Mouse (Mus musculus) left cerebral cortex, adult 11 months (tissue): ENCODE results near the gene Fah.

ENCODE experiments used
- DNase-seq: peaks from one replicate; pipeline ENCODE4 v3.0.0; 2022; ENCODE audit warnings: low spot score

Fah gene

DNA sequence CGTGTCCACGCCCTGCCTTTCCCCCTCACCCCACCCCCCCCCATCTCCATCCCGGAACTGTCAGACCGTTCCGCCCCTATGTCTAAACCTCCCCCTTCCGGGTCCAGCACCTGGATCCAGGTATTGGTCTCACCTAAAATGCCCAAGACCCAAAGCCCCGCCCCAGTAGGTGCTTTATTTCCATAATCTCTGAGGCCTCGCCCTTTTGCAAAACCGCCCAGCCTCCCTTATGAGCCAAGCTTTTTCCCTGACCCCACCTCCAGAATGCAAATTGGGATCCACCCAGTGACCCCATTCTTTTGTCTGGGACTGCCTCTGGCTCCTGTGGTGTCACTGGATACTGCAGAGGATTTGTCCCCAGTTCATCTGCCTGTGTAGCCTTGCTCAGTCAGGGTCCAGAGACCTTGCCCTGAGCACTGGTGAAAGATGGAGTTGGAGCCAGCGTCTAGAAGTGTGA is at the start of gene Fah:
Gene Fah, minus strand, starts transcription at position 430 of the 457 bp plus-strand sequence.
- DNase-seq: peak; percentile 22

DNA sequence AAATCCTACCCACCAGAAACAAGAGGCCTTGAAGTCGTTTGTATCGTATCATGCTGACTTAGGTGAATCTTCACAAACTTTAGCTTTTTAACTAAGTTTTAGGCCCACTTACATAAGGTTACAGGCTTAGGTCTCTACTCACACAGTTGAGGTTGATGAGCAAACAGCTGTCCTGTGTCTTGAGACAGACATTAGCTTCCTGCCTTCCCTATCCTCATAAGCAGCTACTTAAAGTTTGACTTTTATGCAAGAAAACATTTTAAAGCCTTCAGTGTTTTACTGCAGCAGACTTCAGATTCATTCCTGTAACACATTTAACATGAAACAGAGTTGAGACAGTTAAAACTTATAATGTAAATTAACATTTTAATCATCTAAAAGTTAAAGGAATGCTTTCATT is 46.2 kb upstream of the Fah start:
- DNase-seq: no peak

- no peak for DNase-seq
These were observed 45.4 kb upstream of the Fah start for GRCm38 (mm10) chr7:84651987-84652321.

GRCm38 (mm10) chr7:84651303-84651986 is 44.9 kb upstream of the Fah start:
- DNase-seq: no peak

- DNase-seq: no peak
These were observed 42.5 kb upstream of the Fah start for GRCm38 (mm10) chr7:84649016-84649415.

DNA sequence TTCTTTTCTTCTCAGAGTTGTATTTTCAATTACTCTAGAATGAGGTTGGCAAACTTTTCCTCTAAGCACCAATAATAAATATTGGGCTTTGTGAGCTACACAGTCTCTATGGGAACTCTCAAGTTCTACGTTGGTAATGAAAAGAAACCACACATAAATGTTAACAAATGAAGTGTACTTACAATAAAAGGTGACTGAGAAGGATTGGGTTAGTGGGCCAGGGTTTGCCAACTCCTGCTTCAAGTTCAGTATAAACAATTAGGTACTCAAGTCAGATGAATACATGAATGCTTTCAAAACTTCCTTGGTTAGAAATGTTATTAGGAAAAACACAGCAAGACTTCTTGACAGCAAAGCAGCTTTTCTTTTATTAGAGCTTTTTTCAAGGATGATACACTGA is 39.7 kb upstream of the Fah start:
- no peak for DNase-seq

- no peak for DNase-seq
These were observed 36.9 kb upstream of the Fah start for GRCm38 (mm10) chr7:84643270-84643998.

GRCm38 (mm10) chr7:84642159-84642928 is 35.8 kb upstream of the Fah start:
- no peak for DNase-seq

GRCm38 (mm10) chr7:84636939-84637338 is 30.4 kb upstream of the Fah start:
- no peak for DNase-seq

DNA sequence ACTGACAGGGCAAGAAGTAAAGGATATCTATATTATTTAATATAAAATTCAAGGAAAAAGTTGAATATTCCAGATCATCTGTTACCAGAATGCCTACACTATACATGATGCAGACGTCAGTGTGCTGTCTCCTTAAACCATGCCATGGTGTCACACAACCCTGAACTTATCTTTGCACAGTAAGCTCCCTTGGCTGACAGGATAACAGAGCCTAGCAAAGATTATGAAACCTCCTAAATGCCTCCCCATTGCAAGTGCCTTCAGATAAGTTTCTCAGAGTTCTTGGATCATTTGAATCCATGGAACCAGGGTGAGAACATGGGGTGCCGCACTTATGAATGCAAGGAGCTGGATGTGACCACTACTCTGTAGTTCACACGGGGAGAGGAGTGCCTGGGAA is 25.4 kb upstream of the Fah start:
- no peak for DNase-seq

DNA sequence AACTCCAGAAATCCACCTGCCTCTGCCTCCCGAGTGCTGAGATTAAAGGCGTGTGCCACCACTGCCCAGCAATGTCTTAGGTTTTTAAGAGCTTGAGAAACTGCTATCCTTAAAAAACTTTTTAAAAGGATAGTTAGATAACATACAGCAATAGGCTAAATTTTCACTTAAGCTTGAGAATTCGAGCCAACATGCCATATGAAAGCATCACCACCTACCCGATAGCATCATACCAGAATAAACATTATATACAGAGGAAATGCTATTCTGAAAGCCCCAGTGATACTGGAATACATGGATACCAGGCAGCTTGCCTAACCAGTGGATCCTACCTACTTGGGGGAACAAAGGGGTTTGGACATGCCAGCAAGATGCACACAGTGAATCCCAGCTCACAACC is 17.2 kb upstream of the Fah start:
- DNase-seq: no peak

- no peak for DNase-seq
These were observed 14.4 kb upstream of the Fah start for GRCm38 (mm10) chr7:84620956-84621355.

GRCm38 (mm10) chr7:84618951-84619350 is 12.4 kb upstream of the Fah start:
- DNase-seq: no peak

GRCm38 (mm10) chr7:84612445-84612844 is 5.9 kb upstream of the Fah start:
- no peak for DNase-seq

DNA sequence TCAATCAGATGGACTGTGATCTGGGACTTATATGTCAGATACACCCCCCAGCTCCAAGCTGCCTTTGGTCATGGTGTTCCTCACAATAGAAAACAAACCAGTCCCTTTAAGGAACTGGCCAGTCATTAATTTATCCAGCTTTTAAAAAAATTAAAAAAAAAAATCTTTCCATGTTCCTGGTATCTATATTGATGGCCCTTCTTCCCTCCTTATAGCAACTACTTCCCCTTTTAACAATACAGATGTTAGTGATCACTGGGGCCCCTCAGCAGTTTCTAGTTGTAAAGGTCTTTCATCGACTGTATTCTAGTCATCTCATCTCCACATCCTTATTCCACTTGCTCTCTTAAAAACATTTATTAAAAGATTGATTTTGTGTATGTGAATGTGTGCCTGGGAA is 5.1 kb upstream of the Fah start:
- no peak for DNase-seq

- DNase-seq: peak; percentile 66
These were observed 724 bp downstream of the Fah start for GRCm38 (mm10) chr7:84605704-84606292.

DNA sequence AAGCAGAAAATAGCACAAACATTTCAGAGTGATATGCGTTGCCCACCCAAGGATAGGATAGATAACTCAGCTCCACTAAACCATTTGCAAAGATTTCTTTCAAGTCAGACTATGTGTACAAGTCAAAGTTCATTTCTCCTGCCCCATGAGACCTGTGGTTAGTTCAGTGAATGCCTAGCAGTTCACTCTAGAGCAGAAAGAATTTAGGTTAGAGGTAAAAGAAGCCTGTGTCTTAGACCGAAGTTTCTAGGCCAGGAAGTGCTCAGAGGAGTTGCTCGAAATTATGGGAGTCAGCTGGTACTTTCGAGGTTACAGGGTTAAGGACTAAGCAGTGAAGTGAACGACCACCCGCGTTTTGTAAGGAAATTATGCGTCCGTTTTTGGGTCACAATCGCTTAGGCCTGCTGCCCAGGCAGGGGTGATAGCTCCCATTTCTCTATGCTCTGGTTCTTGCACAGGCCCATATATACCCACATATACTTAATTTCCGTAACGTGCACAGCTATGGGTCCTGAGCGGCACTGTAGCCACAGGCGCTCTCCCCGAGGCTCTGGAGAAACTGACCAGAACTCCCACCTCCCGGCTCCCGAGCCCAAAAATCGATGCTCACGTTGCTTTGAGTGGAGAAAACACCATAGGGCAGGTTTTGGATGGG is 1.4 kb downstream of the Fah start:
- DNase-seq: no peak

GRCm38 (mm10) chr7:84604501-84604900 is 2.0 kb downstream of the Fah start:
- no peak for DNase-seq

DNA sequence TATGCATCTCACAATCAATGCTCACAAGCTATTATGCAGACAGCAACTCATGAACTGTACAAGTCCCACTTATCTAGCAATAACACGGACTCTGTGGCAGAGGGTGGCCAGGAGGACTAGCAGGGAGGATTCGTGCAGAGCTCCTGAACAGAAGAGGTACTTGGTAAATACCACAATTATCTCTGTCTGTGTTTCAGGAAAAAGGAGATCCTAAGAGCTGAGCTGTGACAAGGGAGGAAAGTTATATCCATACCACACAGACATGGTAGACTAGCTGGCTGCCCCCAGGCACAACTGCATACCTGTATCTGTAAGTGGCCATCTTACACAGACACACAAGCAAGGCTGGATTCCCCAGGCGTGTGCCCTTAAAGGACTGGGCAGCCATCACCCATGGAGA is 5.2 kb downstream of the Fah start:
- DNase-seq: no peak

GRCm38 (mm10) chr7:84600631-84601030 is 5.9 kb downstream of the Fah start:
- no peak for DNase-seq

DNA sequence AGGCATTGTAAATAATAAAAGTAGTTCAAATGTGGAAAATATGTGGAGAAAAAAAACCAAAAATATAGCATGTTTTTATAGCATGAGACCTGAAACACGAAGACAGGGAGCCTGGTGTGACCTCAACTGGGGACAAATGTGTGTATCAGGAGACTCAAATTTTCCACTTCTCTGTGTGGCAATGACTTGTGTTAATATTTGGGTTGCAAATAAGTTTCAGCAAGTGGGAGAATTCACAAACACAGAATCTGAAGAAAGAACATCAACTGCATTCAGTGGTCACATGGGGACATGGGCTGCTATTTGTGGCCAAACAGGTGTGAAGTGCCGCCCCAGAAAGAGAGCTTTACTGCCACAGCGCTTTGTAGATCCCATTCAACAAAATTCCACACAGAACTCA is 9.9 kb downstream of the Fah start:
- DNase-seq: no peak

DNA sequence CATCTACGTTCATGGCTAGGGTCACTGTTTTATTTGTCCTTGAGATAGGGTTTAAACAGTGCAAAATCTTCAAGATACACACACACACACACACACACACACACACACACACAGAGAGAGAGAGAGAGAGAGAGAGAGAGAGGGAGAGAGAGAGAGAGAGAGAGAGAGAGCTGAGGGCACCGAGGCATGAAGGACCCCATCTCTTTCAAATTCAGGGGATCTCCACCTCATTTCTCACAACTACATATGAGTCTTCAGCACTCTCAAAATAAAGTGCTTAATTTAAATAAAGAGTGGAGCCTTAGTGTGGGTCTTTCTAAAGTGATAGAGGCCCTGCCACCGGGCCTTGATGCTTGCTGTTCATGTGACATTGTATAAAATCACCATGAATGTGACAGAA is 10.5 kb downstream of the Fah start:
- no peak for DNase-seq
